Mouse (Mus musculus) liver, postnatal 0 days (tissue): ENCODE measurements at regions not wholly inside any gene's neighbourhood (a gene's known extent, or its start where the extent isn't known, plus 50 kb on each side); places are given as distances from the start of the nearest gene placed in this dataset.

ENCODE experiments used
- CTCF ChIP-seq: sonication (generic); IDR thresholded peaks from 2 replicates; pipeline ENCODE4 v1.5.1; 2016; ENCODE audit warnings: antibody characterized with exemption, low read depth
- EP300 ChIP-seq: IDR thresholded peaks from 2 replicates; pipeline ENCODE4 v1.6.1; 2016; ENCODE audit warnings: antibody characterized with exemption, low read depth, mild to moderate bottlenecking

DNA sequence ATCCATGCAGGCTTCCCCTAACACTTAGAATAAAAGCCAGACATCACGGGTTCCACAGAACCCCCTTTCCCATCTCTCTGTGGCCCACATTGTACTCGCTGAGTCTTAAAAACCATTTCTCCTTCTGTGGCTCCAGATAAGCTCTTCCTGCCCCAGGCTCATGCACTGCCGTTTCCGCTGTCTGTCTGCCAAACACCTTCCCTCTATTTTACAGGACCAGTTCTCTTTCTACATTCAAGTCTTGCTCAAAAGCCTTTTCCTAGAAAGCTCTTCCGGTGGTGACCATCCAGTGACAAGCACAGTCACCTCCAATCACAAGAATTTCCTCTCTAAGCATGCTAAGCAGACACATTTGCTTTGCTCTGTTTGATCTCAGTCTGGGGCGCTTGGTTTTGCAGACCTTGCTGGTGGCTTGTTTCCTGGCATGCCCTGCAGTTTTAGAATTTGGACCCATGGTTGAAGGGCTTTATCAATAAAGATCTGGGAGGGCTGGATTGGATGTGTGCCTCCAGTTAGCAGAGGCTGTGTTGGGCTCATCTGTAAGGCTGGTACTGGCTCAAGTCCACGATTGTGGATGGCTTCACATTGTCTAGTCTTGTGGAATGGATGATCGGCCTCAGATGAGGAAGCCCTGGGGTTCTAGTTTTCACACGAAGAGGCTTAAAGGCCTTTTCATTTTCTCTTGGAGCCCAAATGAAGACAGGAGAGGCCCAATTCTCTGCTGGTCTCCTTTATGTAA is 87.8 kb upstream of the Lhx1 start:
- TF ChIP-seq CTCF, result no peak
- TF ChIP-seq EP300, result no peak
